Mouse (Mus musculus): ENCODE measurements at regions not wholly inside any gene's neighbourhood (a gene's known extent, or its start where the extent isn't known, plus 50 kb on each side); places are given as distances from the start of the nearest gene placed in this dataset.
A peak's percentile ranks its signal among the peaks of the same experiment; 100 is the strongest.

- no peaks in the 10 kb centered on the region for H3K27me3 ChIP-seq (replicated peaks; ENCODE audit: control insufficient read depth, insufficient read depth, low read length)
- no peaks in the 10 kb centered on the region for H3K36me3 ChIP-seq (ENCODE audit: control insufficient read depth, insufficient read depth, low read length)
- no peak overlapping the region for H3K9ac ChIP-seq (ENCODE audit: low read depth, low read length)
- H3K4me2 ChIP-seq, result no peak overlapping the region
- ATAC-seq (replicated peaks; ENCODE audit: low FRiP score), result no peak
- WGBS, result 74% methylated on average over 7 of the region's 7 CpGs
- no peak for DNase-seq (ENCODE audit: low spot score)
- H3K9me3 ChIP-seq (ENCODE audit: control insufficient read depth, low read length), result no peaks in the 10 kb centered on the region
- no peaks in the 10 kb centered on the region for H3K4me1 ChIP-seq (replicated peaks; ENCODE audit: control insufficient read depth, insufficient read depth, low read length)
- H3K4me3 ChIP-seq (ENCODE audit: low read depth, low read length), result no peak overlapping the region
- no peak overlapping the region for H3K27ac ChIP-seq (ENCODE audit: low read depth, low read length)
These were observed 183.5 kb upstream of the Erbb4 start for GRCm38 (mm10) chr1:69291329-69291728.

GRCm38 (mm10) chr1:69286374-69286773, 178.5 kb upstream of the Erbb4 start:
- 36% methylated on average over 3 of the region's 3 CpGs for WGBS
- Histone ChIP-seq H3K4me3 (ENCODE audit: low read depth, low read length) (no peak overlapping the region), H3K36me3 (ENCODE audit: control insufficient read depth, insufficient read depth, low read length) (no peaks in the 10 kb centered on the region)

GRCm38 (mm10) chr1:69277428-69277827, 169.6 kb upstream of the Erbb4 start:
- Histone ChIP-seq H3K27me3 (replicated peaks; ENCODE audit: control insufficient read depth, insufficient read depth, low read length) (no peaks in the 10 kb centered on the region), H3K27ac (ENCODE audit: low read depth, low read length) (no peak overlapping the region), H3K36me3 (ENCODE audit: control insufficient read depth, insufficient read depth, low read length) (no peaks in the 10 kb centered on the region), H3K9me3 (ENCODE audit: control insufficient read depth, low read length) (no peaks in the 10 kb centered on the region), H3K9ac (ENCODE audit: low read depth, low read length) (no peak overlapping the region), H3K4me3 (ENCODE audit: low read depth, low read length) (no peak overlapping the region), H3K4me2 (no peak overlapping the region), H3K4me1 (replicated peaks; ENCODE audit: control insufficient read depth, insufficient read depth, low read length) (no peaks in the 10 kb centered on the region)
- 87% methylated on average over 4 of the region's 4 CpGs for WGBS
- no peak for ATAC-seq (replicated peaks; ENCODE audit: low FRiP score)
- DNase-seq (ENCODE audit: low spot score), result no peak

More at GRCm38 (mm10) chr1:69286374-69286773, 178.5 kb upstream of the Erbb4 start:
- Histone ChIP-seq H3K27ac (ENCODE audit: low read depth, low read length) (no peak overlapping the region), H3K27me3 (replicated peaks; ENCODE audit: control insufficient read depth, insufficient read depth, low read length) (no peaks in the 10 kb centered on the region), H3K4me1 (replicated peaks; ENCODE audit: control insufficient read depth, insufficient read depth, low read length) (no peaks in the 10 kb centered on the region), H3K4me2 (no peak overlapping the region), H3K9me3 (ENCODE audit: control insufficient read depth, low read length) (no peaks in the 10 kb centered on the region), H3K9ac (ENCODE audit: low read depth, low read length) (no peak overlapping the region)
- DNase-seq (ENCODE audit: low spot score) (no peak), ATAC-seq (replicated peaks; ENCODE audit: low FRiP score) (no peak)

- H3K9ac ChIP-seq (ENCODE audit: low read depth, low read length), result no peak overlapping the region
- no peak overlapping the region for H3K4me3 ChIP-seq (ENCODE audit: low read depth, low read length)
- no peak for ATAC-seq (replicated peaks; ENCODE audit: low FRiP score)
- DNase-seq (ENCODE audit: low spot score), result no peak
- no peaks in the 10 kb centered on the region for H3K4me1 ChIP-seq (replicated peaks; ENCODE audit: control insufficient read depth, insufficient read depth, low read length)
- no peak overlapping the region for H3K4me2 ChIP-seq
- H3K9me3 ChIP-seq (ENCODE audit: control insufficient read depth, low read length), result no peaks in the 10 kb centered on the region
- H3K36me3 ChIP-seq (ENCODE audit: control insufficient read depth, insufficient read depth, low read length), result no peaks in the 10 kb centered on the region
- no peak overlapping the region for H3K27ac ChIP-seq (ENCODE audit: low read depth, low read length)
- 82% methylated on average over 5 of the region's 5 CpGs for WGBS
- H3K27me3 ChIP-seq (replicated peaks; ENCODE audit: control insufficient read depth, insufficient read depth, low read length), result no peaks in the 10 kb centered on the region
These were observed 139.8 kb upstream of the Erbb4 start for GRCm38 (mm10) chr1:69247691-69248090.

GRCm38 (mm10) chr1:69242289-69242909, 134.5 kb upstream of the Erbb4 start:
- H3K27ac ChIP-seq (ENCODE audit: low read depth, low read length), result no peak overlapping the region
- 75% methylated on average over 3 of the region's 3 CpGs for WGBS
- H3K27me3 ChIP-seq (replicated peaks; ENCODE audit: control insufficient read depth, insufficient read depth, low read length), result no peaks in the 10 kb centered on the region
- no peak overlapping the region for H3K4me3 ChIP-seq (ENCODE audit: low read depth, low read length)
- no peaks in the 10 kb centered on the region for H3K4me1 ChIP-seq (replicated peaks; ENCODE audit: control insufficient read depth, insufficient read depth, low read length)
- DNase-seq (ENCODE audit: low spot score) (no peak), ATAC-seq (replicated peaks; ENCODE audit: low FRiP score) (no peak)
- H3K4me2 ChIP-seq, result peak overlapping the region; percentile 50
- no peaks in the 10 kb centered on the region for H3K36me3 ChIP-seq (ENCODE audit: control insufficient read depth, insufficient read depth, low read length)
- no peaks in the 10 kb centered on the region; the same call in 1 of the 2 replicates for H3K9me3 ChIP-seq (ENCODE audit: control insufficient read depth, low read length)
- H3K9ac ChIP-seq (ENCODE audit: low read depth, low read length), result no peak overlapping the region

GRCm38 (mm10) chr1:69241502-69242214, 133.8 kb upstream of the Erbb4 start:
- Histone ChIP-seq H3K9ac (ENCODE audit: low read depth, low read length) (no peak overlapping the region), H3K36me3 (ENCODE audit: control insufficient read depth, insufficient read depth, low read length) (no peaks in the 10 kb centered on the region), H3K4me2 (peak overlapping the region; percentile 50), H3K4me1 (replicated peaks; ENCODE audit: control insufficient read depth, insufficient read depth, low read length) (no peaks in the 10 kb centered on the region), H3K27ac (ENCODE audit: low read depth, low read length) (no peak overlapping the region), H3K27me3 (replicated peaks; ENCODE audit: control insufficient read depth, insufficient read depth, low read length) (no peaks in the 10 kb centered on the region), H3K4me3 (ENCODE audit: low read depth, low read length) (0 out of 2 replicates have a peak overlapping the region, but pooled peaks have one; percentile 3), H3K9me3 (ENCODE audit: control insufficient read depth, low read length) (no peaks in the 10 kb centered on the region; the same call in 1 of the 2 replicates)
- ATAC-seq (replicated peaks; ENCODE audit: low FRiP score), result no peak
- WGBS, result 23% methylated on average over 11 of the region's 11 CpGs
- peak; percentile 54 for DNase-seq (ENCODE audit: low spot score)

- Histone ChIP-seq H3K27ac (ENCODE audit: low read depth, low read length) (no peak overlapping the region), H3K9ac (ENCODE audit: low read depth, low read length) (no peak overlapping the region), H3K4me2 (no peak overlapping the region), H3K27me3 (replicated peaks; ENCODE audit: control insufficient read depth, insufficient read depth, low read length) (no peaks in the 10 kb centered on the region), H3K36me3 (ENCODE audit: control insufficient read depth, insufficient read depth, low read length) (no peaks in the 10 kb centered on the region), H3K4me1 (replicated peaks; ENCODE audit: control insufficient read depth, insufficient read depth, low read length) (no peaks in the 10 kb centered on the region), H3K9me3 (ENCODE audit: control insufficient read depth, low read length) (no peaks in the 10 kb centered on the region), H3K4me3 (ENCODE audit: low read depth, low read length) (no peak overlapping the region)
- DNase-seq (ENCODE audit: low spot score) (no peak), ATAC-seq (replicated peaks; ENCODE audit: low FRiP score) (no peak)
These were observed 120.0 kb upstream of the Erbb4 start for GRCm38 (mm10) chr1:69227864-69228263.

GRCm38 (mm10) chr1:69212896-69213500, 105.1 kb upstream of the Erbb4 start:
- DNase-seq (ENCODE audit: low spot score) (no peak), ATAC-seq (replicated peaks; ENCODE audit: low FRiP score) (no peak)
- no peak overlapping the region for H3K9ac ChIP-seq (ENCODE audit: low read depth, low read length)
- H3K4me3 ChIP-seq (ENCODE audit: low read depth, low read length), result no peak overlapping the region
- H3K9me3 ChIP-seq (ENCODE audit: control insufficient read depth, low read length), result no peaks in the 10 kb centered on the region
- H3K27me3 ChIP-seq (replicated peaks; ENCODE audit: control insufficient read depth, insufficient read depth, low read length), result no peaks in the 10 kb centered on the region
- 76% methylated on average over 1 of the region's 1 CpGs for WGBS
- H3K36me3 ChIP-seq (ENCODE audit: control insufficient read depth, insufficient read depth, low read length), result no peaks in the 10 kb centered on the region
- H3K27ac ChIP-seq (ENCODE audit: low read depth, low read length), result no peak overlapping the region
- no peak overlapping the region for H3K4me2 ChIP-seq
- H3K4me1 ChIP-seq (replicated peaks; ENCODE audit: control insufficient read depth, insufficient read depth, low read length), result no peaks in the 10 kb centered on the region

Data from liver, embryonic 11.5 days (tissue).